Mouse (Mus musculus): ENCODE measurements at regions not wholly inside any gene's neighbourhood (a gene's known extent, or its start where the extent isn't known, plus 50 kb on each side); places are given as distances from the start of the nearest gene placed in this dataset.
"Not testable (repeated sequence)": the region's sequence is repeated elsewhere in the genome, so short reads cannot be mapped to it uniquely, and the experiment has no call there.

DNA sequence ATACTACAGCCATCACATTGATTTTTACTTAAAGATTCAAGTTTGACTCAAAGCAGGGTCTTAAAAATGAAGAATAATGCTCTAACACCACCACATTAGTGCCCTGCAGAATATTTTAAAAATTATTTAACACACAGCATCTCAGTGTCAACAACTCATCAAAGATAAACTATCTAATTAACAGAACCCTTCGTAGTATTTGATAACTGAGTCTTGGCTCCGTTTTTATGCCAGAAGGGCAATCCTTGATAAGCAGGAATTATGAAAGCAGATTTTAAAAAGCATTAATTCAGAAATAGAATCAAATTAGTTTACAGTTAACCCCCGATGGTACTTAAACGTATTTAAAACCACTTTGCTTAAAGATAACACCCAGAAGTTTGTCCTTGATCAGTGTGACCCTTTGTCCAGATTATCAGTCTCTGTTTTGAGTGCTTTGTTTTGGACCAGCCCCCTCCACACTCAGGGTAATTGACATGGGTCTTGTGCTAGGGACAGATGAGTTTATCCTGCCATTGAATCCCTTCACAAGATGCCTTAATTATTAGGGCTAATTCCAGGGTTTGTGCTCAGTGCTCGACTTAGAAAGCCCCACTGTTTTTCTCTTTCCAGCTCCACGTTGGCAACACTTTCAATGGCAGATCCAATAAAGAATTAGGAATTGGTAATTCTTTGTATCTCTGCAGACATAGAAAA, 69.4 kb upstream of the Dph6 start:
- in situ Hi-C loops (cut with MboI; ENCODE audit: low sequenced_read_pairs): no loop called here

DNA sequence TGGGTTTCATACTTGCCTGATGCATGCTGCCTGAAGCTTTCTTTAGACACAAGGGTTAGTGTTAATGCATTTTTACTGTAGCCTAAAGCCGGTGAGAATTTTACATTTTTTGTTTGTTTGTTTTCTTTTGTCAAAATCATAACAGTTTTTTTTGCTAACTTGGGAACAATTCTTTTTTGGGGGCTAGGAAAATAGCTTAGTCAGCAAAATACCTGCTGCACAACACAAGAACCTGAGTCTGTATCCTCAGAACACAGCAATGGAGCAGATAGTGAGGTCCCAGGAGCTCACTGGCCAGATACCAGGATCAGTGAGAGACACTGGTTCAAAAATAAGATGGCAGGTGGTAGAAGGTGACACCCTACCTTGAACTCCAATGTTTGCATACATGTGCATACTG, 72.4 kb upstream of the Dph6 start:
- in situ Hi-C loops (cut with MboI; ENCODE audit: low sequenced_read_pairs): no loop called here

DNA sequence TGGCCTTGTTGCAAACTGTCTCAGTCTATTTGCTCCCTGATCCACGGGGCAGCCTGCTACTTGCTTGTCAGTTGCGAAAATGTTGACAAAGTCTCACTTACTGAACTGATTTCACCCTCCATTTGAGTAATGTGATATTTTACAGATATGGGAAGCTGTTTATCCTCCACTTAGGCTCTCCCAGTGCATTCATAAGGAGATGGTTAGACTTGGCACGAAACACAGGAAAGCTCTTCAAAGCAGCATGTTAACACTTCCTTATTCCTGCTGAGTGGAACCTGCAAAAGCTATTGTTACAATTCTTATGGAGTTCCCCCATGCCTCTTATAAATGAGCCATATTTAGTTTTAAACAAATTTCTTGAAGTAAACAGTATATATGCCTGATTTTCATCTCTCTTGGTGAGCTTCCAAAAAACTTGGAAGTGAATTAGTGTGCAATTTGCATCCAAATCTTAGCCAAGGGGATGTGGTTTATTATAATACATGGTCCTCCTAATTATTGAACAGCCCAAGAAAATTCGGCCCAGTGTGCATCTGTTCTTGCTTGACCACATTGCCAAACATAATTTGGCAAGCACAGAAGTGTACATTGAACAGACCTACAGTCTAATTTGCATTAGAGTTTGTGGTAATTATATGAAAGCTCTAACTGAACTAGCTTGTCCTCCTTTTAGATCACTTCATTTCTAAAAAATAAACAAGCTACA, 80.3 kb upstream of the Dph6 start:
- in situ Hi-C loops (cut with MboI; ENCODE audit: low sequenced_read_pairs): no loop called here

- in situ Hi-C loops (cut with MboI; ENCODE audit: low sequenced_read_pairs): no loop called here
Measured at GRCm38 (mm10) chr2:114739421-114740212, 84.9 kb upstream of the Dph6 start.

DNA sequence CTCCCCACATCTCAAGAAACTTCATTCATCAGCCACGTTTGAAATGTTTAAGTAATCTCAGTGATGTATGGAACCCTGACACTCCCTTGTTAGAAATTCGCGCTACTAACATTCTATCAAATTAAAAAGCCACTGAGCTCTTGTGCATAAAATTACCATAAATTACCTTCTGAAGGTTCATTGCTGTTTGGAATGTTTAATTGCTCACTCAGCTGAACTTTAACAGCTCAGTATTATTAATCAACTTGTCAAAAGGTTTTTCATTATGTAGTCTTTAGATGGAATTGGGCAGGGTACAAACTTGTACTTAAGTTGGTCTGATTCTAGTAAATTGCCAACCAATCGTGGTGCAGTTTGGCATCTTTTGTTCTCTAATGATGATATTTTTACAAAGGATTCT, 108.5 kb upstream of the Dph6 start:
- in situ Hi-C loops (cut with MboI; ENCODE audit: low sequenced_read_pairs): no loop called here

- in situ Hi-C loops (cut with MboI; ENCODE audit: low sequenced_read_pairs): not testable (repeated sequence)
Measured at GRCm38 (mm10) chr2:114773723-114774122, 119.0 kb upstream of the Dph6 start.

GRCm38 (mm10) chr2:114774278-114774677, 119.5 kb upstream of the Dph6 start:
- in situ Hi-C loops (cut with MboI; ENCODE audit: low sequenced_read_pairs): no loop called here

GRCm38 (mm10) chr2:114775532-114775931, 120.8 kb upstream of the Dph6 start:
- in situ Hi-C loops (cut with MboI; ENCODE audit: low sequenced_read_pairs): no loop called here

GRCm38 (mm10) chr2:114776176-114776575, 121.4 kb upstream of the Dph6 start:
- in situ Hi-C loops (cut with MboI; ENCODE audit: low sequenced_read_pairs): no loop called here

GRCm38 (mm10) chr2:114782450-114782849, 127.7 kb upstream of the Dph6 start:
- in situ Hi-C loops (cut with MboI; ENCODE audit: low sequenced_read_pairs): no loop called here

DNA sequence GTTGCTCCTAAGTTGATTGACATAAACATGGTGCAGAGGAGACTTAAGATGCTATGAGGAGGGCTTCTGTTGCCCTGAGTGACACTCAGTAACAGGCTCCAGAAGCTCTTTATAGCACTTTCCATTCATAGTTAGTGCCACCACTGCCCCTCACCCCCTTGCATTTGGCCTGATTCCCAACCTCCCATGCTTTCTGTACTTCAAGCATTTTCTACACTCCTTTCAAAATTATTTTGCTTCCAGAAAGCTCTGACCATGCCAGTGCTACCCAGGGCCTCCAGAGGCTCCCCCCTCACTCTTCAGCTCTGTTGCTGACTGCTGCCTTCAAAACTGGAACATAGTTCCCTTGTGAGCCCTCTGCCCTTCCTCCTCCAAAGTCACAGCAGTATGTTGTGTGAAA, 129.4 kb upstream of the Dph6 start:
- in situ Hi-C loops (cut with MboI; ENCODE audit: low sequenced_read_pairs): no loop called here

GRCm38 (mm10) chr2:114788251-114788650, 133.5 kb upstream of the Dph6 start:
- in situ Hi-C loops (cut with MboI; ENCODE audit: low sequenced_read_pairs): no loop called here

- in situ Hi-C loops (cut with MboI; ENCODE audit: low sequenced_read_pairs): no loop called here
Measured at GRCm38 (mm10) chr2:114796630-114797290, 142.0 kb upstream of the Dph6 start.

DNA sequence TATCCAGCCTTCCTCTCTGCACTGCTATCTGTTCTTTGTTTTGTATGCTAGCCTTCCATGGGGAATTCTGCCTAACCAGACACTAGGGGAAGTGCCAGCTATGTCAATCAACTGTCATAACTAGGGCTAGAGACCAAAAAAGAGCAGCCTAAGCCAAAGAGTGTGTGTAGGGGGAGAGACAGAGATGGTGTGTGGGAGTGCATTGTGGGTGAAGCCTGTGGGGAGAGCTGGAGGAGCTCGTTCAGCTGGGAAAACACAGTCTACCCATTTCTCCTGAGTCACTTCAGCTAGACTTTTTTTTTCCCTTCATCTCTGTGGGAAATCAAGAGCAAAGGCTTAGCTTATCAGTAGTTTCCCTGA, 142.5 kb upstream of the Dph6 start:
- in situ Hi-C loops (cut with MboI; ENCODE audit: low sequenced_read_pairs): no loop called here

GRCm38 (mm10) chr2:114803241-114803640, 148.5 kb upstream of the Dph6 start:
- in situ Hi-C loops (cut with MboI; ENCODE audit: low sequenced_read_pairs): no loop called here

DNA sequence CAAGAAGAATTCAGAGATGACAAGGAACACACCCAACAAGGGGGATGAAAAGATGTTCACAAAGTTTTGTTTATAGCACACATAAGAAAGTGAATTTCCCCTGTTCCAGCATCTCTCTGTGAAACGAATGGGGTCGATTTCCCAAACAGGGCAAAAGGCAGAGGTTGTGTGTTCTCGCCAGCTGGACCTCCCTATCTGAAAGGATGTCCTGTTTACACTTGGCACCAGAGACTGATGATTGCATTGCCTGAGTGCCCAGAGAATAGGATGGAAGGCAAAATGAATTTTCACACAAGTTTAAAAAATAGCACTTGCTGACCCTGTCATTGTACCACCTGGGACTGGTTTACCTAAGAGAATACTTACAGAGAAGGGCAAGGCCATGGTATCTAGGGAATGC, 149.2 kb upstream of the Dph6 start:
- in situ Hi-C loops (cut with MboI; ENCODE audit: low sequenced_read_pairs): no loop called here

DNA sequence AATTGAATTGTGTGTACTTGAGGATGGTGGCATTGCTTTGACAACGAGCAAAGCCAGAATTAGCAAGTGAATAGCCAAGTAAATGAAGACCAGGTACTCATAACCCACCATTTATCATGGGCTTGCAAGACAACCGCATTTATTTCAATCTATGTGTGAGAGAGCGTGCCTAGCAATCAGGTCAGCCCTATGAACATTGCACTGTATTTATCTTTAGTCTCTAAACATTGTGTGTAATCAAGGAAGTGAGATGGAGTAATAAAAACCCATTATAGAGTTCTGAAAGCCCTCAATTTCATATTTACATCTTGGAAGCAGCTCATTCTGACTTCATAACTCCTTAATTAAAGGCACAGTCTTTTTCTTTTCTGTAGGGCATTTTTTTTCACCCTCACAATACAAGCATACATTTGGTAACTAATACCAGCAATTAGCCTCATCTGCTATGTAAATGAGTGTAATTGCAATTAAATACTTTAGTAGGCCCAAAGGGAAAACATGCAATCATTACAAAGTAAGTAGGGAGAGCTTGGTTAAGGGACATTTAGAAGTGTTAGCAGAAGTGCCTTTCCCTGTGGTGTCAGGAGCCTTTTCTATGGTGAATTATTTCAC, 150.8 kb upstream of the Dph6 start:
- in situ Hi-C loops (cut with MboI; ENCODE audit: low sequenced_read_pairs): no loop called here

DNA sequence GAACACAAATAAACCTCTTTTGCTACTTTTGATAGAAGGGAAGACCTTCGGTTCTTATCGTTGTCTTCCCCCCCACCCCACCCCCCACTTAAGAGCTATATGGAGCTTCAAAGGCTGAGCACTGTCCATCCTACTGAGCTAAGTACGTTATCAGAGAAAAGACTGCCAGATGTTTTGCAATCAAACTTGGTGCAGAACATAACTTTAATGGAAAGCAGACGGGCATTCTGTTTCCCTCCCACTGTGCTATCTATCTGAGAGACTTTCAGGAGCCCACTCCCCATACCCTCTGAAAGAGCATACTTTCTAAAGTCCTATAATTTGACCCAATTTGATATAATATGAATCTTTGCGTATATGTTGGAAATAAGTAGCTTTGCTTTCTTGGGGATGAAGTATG, 153.3 kb upstream of the Dph6 start:
- in situ Hi-C loops (cut with MboI; ENCODE audit: low sequenced_read_pairs): no loop called here

DNA sequence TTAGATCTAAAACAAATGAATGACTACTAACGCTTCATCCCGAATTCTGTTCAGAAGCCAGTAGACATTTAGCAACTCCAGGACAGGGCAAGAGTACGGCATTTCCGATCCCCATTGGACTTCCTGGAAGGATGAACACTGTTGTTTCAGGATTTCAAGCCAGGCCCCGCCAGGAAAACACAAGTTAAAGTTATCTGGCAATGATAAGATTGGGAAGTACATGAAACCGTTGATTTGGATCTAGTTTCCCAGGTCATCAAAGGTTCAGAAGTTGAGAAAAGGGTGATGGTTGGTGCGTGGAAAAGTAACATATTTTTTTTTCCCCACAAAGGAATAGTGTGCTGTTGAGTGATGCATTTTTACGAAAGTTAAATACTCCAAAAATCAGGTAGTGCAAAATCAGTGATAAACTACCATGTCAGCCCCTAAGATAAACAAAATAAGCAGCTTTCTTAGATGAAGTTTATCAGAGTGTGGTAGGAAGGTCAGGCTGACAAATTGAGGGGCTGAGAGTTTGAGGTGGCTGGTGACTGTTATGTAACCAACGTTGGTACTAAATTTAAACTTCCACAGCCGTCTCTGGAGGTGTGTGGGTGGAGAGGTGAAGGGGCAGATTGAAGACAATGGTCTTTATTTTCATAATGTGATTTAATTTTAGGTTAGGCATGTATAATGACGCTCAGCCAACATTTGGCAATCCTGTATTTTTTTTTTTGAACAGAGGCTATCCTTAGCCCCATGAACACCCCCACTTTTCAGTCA, 157.6 kb upstream of the Dph6 start:
- in situ Hi-C loops (cut with MboI; ENCODE audit: low sequenced_read_pairs): no loop called here

DNA sequence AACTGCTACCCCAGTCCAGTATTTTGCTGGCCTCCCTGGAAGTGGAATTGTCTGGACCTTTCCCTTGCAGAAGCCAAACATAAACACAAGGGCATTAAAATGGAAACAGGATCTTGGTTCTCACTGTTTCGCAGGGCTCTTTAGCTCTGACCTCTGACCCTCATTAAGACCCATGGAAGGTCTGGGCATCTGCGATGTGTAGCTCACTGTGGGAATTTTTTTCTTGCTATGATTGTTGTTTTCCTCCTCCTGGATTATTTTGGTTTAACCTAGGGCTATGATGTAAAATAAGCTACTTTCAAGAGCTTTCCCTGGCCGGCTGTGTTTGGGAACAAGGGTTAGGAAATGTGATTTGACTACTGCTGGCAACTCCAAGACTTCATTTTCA, 158.1 kb upstream of the Dph6 start:
- in situ Hi-C loops (cut with MboI; ENCODE audit: low sequenced_read_pairs): no loop called here
